Mouse (Mus musculus) regulatory T cell (primary cell): ENCODE data around the gene Ddx51.

Source experiments
- in situ Hi-C: fragments of 300-600 bp; cut with MboI, MseI; formaldehyde crosslinking; loops from one replicate; pipeline ENCODE4 v1.15.1; 2025; ENCODE audit warnings: high pct_unique_total_duplicates

The Ddx51 gene

GRCm38 (mm10) chr5:110652719-110653648 is at the start of gene Ddx51, which contains the start of gene Noc4l:
Ddx51 (plus strand) TSS chr5:110653451.
Noc4l (minus strand) TSS chr5:110653417.
- in situ Hi-C loops = loop anchor here (10.0 kb wide), 1 partner anchor 1682 kb away; no protein-coding TSS in a partner anchor

DNA sequence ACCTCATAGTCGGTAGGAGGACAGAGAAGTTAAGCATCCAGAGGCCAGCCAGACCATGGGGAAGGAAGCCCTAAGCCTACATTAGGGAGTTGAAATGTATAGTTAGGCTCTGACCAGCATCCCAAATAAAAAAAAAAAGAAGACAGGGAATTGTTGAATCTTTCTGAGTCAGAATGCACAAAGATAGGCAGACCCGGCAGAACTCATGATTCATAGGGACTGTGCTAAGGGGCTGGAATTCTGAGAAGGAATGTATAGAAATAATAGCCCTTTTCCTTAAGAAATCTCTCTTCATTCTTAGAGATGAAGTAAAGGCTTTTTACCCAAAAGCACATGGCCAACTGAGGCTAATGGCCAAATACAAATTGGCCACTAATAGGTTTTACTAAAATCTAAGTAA is 48.9 kb upstream of the Ddx51 start:
- in situ Hi-C loops = no loop called here

DNA sequence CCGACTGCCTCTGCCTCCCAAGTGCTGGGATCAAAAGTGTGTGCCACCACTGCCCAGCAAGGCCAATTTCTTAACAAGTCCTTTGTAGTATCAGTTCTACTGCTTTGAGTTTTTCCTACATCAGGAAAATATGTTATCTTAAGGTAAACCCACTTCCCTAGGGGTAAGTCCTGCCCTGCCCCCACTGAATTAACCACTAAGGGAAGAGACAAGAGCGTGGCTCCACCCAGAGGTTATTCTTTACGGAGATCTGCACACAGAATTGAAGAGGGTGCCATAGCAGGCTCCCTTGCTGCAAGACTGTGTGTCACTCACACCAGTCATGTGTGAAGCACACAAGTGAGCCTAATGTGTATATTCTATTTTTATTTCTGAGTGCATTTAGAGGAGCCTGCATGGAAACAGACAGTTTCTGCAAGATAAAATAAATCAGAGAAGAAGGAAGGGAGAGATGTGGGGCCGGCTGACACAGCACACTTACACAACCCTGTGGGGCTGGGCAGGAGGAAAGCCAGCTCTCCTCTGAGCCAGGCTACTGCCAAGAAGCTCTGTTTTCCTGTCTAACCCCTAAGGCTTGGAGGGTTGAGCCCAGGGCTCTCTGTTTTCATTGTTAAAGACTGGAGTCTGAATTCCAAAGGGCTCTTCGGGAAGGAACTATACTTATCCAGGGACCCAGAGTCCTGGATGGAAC is 47.6 kb upstream of the Ddx51 start:
- in situ Hi-C loops = no loop called here

DNA sequence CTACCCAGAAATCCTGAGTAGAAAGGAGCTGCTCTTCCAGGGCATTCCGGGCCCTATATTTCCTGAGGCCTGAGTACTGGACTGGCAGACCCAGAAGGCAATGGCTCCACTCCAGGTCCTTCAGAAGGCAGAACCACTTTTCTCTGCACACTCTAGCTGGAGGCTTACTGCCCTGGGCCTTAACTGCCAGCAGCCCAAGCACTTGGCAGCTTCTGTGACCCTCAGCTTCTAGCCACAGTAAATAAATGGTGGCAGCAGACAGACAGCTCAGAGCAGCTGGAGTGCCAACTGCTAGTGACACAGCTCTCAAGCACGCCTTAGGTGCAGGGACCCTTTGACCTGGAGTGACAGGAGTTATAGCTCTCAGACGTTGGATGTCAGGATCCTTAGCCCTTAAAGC is 45.5 kb upstream of the Ddx51 start:
- in situ Hi-C loops = no loop called here

GRCm38 (mm10) chr5:110608336-110608735 is 44.9 kb upstream of the Ddx51 start:
- in situ Hi-C loops = no loop called here

GRCm38 (mm10) chr5:110608941-110609340 is 44.3 kb upstream of the Ddx51 start:
- in situ Hi-C loops = no loop called here

- in situ Hi-C loops = no loop called here
Observed at GRCm38 (mm10) chr5:110609425-110609824, 43.8 kb upstream of the Ddx51 start.

GRCm38 (mm10) chr5:110609868-110610267 is 43.4 kb upstream of the Ddx51 start:
- in situ Hi-C loops = no loop called here

DNA sequence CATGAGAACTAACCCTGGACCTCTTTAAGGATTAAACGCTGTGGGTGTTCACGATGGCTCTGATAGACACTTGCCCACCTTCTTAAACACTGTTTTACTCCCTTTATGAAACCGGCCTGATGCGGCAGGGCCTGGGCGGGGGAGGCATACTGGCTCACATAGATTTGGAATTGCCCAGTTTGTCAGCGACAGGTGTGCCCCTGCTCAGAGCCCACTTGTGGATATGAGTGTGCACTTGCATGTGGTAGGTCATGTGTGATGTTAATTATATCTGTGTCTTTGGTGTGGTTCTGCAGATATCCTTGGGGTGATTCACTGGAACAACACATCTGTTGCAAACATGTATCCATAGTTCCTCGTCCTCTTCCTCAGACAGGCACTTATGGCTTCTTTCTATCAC is 42.8 kb upstream of the Ddx51 start:
- in situ Hi-C loops = no loop called here

DNA sequence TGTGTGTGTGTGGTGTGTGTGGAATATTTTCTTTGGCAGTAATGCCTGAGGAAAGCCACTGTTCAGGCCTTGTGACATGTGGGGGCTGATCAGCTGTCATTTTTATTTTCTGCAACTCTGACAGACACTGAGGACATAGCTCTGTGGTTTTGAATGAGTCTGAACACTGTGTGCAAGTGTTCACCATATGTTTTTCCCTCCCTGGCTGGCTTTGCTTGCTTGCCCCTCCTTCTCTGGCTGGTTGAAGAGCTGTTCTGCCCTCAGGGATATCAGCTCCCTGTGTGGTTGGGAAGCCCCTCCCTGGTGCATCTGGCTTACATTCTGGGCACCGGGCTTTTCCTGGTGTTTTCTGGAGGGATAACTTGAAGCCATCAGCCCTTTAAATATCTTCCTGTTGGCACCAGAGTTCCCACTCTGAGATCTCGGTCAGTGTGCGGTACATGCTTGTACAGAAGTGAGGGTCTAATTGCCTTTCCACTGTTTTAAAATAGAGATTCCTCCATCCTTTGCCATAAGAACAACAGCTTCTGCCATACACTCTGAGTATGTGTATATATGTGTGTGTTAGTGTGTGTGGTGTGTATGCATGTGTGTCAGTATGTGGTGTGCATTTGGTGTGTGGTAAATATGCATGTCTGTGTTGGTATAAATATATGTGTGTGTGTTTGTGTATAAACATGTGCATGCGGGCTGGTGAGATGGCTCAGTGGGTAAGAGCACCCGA is 41.7 kb upstream of the Ddx51 start:
- in situ Hi-C loops = no loop called here

- in situ Hi-C loops = no loop called here
Observed at GRCm38 (mm10) chr5:110619226-110619625, 34.0 kb upstream of the Ddx51 start.

GRCm38 (mm10) chr5:110624319-110624718 is 28.9 kb upstream of the Ddx51 start:
- in situ Hi-C loops = no loop called here

DNA sequence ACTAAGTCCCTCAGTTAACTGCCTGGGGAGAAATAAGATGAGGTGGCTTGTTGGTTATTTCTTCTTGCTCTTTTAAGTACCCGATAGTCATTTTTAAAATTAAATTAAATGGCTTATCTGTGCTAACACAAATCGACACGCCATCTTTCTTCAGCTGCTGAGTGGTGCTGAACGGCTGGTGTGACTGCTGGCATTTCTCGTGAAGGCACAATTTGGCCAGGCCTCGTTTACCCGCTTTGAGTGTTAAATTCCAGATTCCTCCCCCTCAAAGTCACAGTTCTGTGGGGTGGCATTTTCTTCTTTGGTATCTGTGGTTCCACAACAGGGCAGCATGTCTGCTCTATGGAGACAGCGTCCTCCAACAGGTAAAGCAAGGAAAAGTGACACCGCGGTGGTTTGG is 25.9 kb upstream of the Ddx51 start:
- in situ Hi-C loops = no loop called here

DNA sequence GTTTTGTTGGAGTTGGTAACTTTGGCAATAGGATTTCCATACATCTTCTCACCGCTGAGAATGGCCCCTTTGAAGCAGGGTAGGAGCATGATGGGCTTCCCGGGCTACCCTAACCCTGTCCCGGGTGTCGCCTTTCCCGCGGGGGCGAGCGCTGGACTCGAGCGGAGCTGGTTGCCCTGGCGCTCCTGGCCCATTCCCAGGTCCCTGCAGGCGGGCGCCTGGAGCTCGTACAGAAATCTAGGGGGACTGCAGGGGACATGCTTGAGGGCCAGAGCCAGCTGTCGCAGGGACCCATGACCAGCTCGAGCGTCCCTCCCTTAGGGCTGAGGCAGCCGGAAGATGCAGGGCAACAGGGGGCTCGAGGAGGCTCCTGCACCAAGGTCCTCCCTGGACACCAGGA is 25.1 kb upstream of the Ddx51 start:
- in situ Hi-C loops = no loop called here

DNA sequence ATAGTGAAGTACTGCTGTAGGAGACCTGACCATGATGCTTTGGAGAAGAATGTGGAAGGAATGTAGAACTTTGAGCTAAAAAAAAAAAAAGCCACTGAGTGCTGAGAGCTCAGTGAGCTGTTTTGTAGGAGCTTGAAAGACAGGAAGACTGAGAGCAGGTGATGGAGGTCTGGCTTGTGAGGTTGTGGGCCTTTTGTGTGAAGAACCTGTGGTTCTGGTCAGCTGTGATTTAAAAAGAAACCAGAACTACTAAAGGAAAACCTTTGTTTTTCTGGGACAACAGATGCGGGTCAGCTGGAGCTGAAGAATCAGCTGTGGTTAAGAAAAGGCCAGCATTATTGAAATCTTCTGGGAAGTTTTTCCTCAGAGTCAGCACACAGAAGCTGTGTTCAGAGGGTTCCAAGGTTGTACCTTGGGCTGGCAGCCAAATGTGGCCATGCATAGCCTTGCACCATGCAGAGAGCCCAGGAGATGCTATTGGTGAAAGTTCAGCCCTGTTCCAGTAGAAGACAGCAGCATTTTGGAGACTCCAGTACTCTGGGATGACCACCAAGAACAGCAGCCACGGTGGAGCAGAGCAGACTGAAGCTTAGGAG is 23.6 kb upstream of the Ddx51 start:
- in situ Hi-C loops = loop anchor here (5.0 to 10.0 kb wide), 2 partner anchors 132 to 275 kb away; no protein-coding TSS in a partner anchor

DNA sequence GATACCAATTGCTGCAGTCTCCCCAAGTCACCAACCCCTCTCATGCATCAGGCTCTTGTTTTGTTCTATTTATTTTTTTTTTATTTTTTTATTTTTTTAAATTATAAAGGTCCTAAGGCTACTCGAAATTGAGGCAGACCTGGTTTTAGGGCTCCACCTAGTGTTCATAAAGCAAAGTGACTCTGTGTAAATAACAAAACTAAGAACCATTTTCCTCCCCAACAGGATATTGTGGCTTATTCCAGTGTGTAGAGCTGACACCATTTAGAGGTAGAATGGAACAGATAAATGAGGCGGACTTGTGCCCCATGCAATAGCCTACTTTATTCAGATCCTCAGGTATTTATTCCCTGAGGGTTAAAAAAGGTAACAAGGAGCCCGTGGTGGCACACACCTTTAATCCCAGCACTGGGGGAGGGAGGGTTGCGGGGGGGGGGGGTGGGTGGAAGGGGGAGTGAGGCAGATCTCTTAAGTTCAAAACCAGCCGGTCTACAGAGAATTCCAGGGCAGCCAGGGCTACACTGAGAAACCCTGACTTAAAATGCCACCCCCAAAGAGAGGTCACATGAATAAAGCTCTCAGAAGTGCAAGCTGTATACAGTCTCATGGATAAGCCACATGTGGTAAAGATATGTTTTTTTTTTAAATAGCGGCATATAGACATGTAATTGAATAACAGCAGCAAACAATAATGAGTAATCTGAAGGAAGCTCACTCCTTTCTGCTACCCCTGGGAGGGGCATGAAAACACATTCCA is 17.1 kb upstream of the Ddx51 start:
- in situ Hi-C loops = loop anchor here (10.0 kb wide), 1 partner anchor 281 kb away; no protein-coding TSS in a partner anchor

GRCm38 (mm10) chr5:110638306-110639074 is 14.8 kb upstream of the Ddx51 start:
- in situ Hi-C loops = loop anchor here (10.0 kb wide), 1 partner anchor 284 kb away; no protein-coding TSS in a partner anchor

DNA sequence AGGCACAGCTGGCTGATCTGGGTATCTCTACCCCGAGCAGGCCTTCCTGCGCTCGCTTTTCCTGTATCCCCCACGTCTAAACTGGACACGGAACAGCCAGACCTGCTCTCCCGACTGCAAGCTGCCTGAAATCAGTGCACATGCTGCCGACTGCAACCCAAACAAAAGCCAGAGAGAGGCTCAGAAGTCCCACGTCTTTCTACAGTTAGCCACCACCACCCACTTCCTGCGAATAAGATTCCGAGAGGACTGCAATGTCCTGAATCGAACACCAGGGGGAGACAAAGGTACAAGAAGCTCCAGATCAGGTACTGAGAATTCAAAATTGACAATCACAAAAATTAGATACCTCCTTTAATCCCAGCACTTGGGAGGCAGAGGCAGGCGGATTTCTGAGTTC is 13.8 kb upstream of the Ddx51 start:
- in situ Hi-C loops = loop anchor here (10.0 kb wide), 1 partner anchor 285 kb away; no protein-coding TSS in a partner anchor

DNA sequence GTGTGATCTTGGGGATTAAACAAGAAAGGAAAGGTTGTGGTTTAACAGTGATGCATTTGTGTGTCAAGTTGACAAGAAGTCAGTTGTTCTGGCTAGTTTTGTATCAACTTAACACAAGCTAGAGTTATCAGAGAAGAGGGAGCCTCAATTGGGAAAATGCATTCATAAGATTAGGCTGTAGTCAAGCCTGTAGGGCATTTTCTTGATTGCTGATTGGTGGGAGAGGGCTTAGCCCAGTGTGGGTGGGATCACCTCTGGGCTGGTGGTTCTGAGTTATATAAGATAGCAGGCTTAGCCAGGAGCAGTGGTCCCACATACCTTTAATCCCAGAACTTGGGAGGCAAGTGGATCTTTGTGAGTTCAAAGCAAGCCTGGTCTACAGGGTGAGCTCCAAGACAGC is 6.9 kb upstream of the Ddx51 start:
- in situ Hi-C loops = no loop called here

- in situ Hi-C loops = loop anchor here (10.0 kb wide), 1 partner anchor 1681 kb away; no protein-coding TSS in a partner anchor
Observed at GRCm38 (mm10) chr5:110653686-110654085, 435 bp downstream of the Ddx51 start.
